In genomic region chr10:96901150-96901549, GRCm38 (mm10) we compare ENCODE assay signal across 25 mouse cellular contexts.
"Had no signal": no experiment of that assay in that cellular context is flagged by ENCODE, and none has a peak within 500 bp of the region (broad histone marks: within the 10 kb centered on the region; RNA-seq: fewer than 3 reads in every experiment).

No protein-coding gene starts in this region.

- H3K9ac ChIP-seq: heart, embryonic 12.5 days; hindbrain, embryonic 12.5 days; hindbrain, embryonic 14.5 days; intestine, embryonic 15.5 days; kidney, embryonic 15.5 days; limb, embryonic 13.5 days; limb, embryonic 15.5 days; liver, embryonic 12.5 days had no signal

- H3K4me1 ChIP-seq: heart, embryonic 10.5 days; heart, embryonic 12.5 days; hindbrain, embryonic 10.5 days; hindbrain, embryonic 12.5 days; intestine, embryonic 15.5 days; kidney, embryonic 15.5 days; limb, embryonic 13.5 days; limb, embryonic 15.5 days; liver, embryonic 12.5 days had no signal

- H3K27ac ChIP-seq: heart, embryonic 10.5 days; hindbrain, embryonic 10.5 days; hindbrain, embryonic 12.5 days; hindbrain, embryonic 14.5 days; intestine, embryonic 15.5 days; kidney, embryonic 15.5 days; kidney, postnatal 0 days; limb, embryonic 13.5 days; limb, embryonic 15.5 days; liver, embryonic 12.5 days had no signal

- DNase-seq: gastrocnemius, postnatal 14 days; gastrocnemius, postnatal 36 days; heart, adult 18-20 months; heart, postnatal 10 days; heart, postnatal 4 days; kidney, adult 18-20 months; kidney, adult 9 months; kidney, postnatal 14 days; kidney, postnatal 36 days; layer of hippocampus, adult 9-11 months; left cerebral cortex, postnatal 4 days had no signal

- H3K4me3 ChIP-seq: heart, embryonic 10.5 days; heart, embryonic 12.5 days; hindbrain, embryonic 10.5 days; hindbrain, embryonic 12.5 days; intestine, embryonic 15.5 days; kidney, embryonic 15.5 days; limb, embryonic 13.5 days; limb, embryonic 15.5 days; liver, embryonic 12.5 days had no signal

- ATAC-seq: hindbrain, embryonic 16.5 days; inflammation-experienced regulatory T-cells, adult 6 months; intestine, embryonic 15.5 days; intestine, postnatal 0 days; liver, embryonic 12.5 days had no signal

- H3K4me2 ChIP-seq: heart, embryonic 12.5 days; hindbrain, embryonic 12.5 days; hindbrain, embryonic 14.5 days; intestine, embryonic 15.5 days; kidney, embryonic 15.5 days; limb, embryonic 13.5 days; limb, embryonic 15.5 days; liver, embryonic 12.5 days had no signal

- H3K9me3 ChIP-seq: heart, embryonic 10.5 days; heart, embryonic 12.5 days; hindbrain, embryonic 10.5 days; hindbrain, embryonic 12.5 days; intestine, embryonic 15.5 days; kidney, embryonic 15.5 days; limb, embryonic 13.5 days; limb, embryonic 15.5 days; liver, embryonic 12.5 days had no signal

- H3K36me3 ChIP-seq: heart, embryonic 10.5 days; heart, embryonic 12.5 days; hindbrain, embryonic 10.5 days; hindbrain, embryonic 12.5 days; intestine, embryonic 15.5 days; kidney, embryonic 15.5 days; limb, embryonic 13.5 days; limb, embryonic 15.5 days; liver, embryonic 12.5 days had no signal

- H3K27me3 ChIP-seq: heart, embryonic 12.5 days; hindbrain, embryonic 12.5 days; intestine, embryonic 15.5 days; kidney, embryonic 15.5 days; limb, embryonic 13.5 days; limb, embryonic 15.5 days; liver, embryonic 12.5 days had no signal
